Mouse (Mus musculus) bone marrow, adult 2 months (tissue): ENCODE measurements around the gene Spg7.

ENCODE experiments used
- CTCF ChIP-seq: fragments of 200-500 bp; IDR thresholded peaks from 2 replicates; pipeline ENCODE4 v1.5.1; 2011; ENCODE audit warnings: low read length, control low read depth; ENCODE audit not compliant: control insufficient read depth, insufficient read depth
- POLR2A ChIP-seq: fragments of 200-500 bp; IDR thresholded peaks from 2 replicates; pipeline ENCODE4 v1.6.1; 2011; ENCODE audit warnings: low read depth, mild to moderate bottlenecking, control low read depth, low read length, borderline replicate concordance; ENCODE audit not compliant: control insufficient read depth

DNA sequence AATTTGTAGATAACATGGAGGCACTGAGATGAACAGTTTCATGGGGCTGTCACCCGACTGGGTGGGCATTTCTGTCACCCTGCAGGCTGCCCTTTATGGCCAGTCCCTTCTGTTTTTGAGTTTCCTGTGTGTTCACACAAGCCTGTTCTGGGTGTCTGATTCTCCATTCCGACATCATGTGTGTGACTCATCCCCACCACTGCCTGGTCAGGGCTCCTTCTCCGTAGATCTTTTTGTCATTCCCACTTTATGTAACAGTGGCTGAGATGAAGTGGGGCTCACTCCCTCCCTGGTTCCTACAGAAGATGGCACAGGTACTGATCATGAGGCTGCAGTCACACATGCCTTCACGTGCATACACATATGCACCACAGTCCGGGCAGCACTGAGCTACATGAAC lies 59.9 kb downstream of the Spg7 start:
- TF ChIP-seq CTCF (no peak), POLR2A (no peak)
